Mouse (Mus musculus) fibroblast of lung, adult 2 months (primary cell): ENCODE measurements around the gene Nfyc.

Experiments
- DNase-seq: peaks from one replicate; pipeline ENCODE4 v3.0.0-alpha.2; 2011; ENCODE audit warnings: low read depth

The Nfyc gene

DNA sequence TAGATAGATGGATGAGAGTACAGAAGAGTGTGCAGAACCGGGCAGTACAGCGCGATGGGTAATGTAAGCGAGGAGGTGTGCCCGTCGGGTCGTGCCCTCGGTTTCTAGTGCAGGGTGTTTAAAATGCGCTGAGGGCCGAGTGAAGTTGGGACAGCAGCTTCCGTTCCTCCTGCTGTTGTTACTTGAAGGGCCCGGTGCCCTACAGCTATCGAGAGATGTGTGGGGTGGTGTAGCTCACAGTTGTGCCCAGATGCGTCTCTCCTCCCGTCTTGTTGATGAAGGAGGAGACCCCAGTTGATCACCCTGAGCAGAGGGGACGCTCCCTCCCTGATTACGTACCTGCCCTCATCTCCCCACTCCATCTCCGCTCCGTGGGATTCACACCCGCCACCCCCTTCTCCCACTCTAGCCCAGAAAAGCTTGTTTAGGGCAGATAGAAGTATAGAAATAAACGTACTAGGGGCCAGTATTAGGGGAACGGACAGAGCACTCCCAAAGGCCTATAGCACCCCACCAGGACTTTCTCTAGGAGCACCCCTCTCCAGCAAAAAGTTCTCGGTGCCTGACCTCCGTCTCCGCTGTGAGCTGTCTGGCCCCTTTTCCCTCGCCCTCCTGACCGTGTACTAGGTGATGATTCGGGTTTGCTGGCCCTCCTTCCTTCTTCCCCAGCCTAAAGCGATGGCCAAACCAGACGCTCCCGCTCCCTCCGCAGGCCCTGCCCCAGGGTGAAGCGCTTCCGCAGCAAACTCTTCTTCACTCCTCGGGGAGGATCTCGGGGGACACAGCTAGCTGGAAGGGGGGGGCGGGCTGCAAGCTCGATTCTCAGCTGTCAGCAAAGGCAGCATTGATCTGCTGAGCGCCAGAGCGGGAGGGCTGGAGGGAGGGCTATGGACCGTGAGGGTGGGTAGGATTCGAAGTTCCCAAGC is 83.2 kb downstream of the Nfyc start, which contains the start of gene Kcnq4:
Gene Kcnq4 (minus strand): TSS at position 672 of the 926 bp plus-strand sequence.
- DNase-seq: no peak

DNA sequence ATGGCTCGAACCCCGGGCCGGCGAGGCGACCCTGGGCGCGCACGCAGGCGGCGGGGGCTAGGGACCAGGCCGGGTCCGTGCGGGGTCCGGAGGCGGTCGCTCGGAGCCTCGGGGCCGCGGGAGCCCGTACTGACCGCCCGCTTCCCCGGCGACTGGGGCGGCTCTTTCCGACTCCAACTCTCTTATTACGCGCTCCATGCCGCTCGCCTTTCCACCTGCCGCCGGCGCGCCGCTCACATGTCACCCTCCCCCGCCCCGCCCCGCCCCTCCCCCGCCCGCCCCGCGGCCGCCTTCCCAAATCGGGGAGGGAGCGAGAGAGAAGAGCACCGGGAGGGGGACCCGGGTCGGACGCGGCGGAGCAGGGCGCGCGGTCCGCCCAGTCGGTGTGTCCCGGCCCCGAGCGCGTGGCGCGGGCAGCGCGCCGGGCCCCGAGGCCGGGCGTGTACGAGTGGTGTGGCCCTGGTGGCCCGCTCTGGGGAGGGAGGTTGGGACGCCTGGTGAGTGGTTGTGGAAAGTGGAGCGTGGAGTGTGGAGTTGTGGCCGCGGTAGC is 84.1 kb downstream of the Nfyc start:
- no peak for DNase-seq

DNA sequence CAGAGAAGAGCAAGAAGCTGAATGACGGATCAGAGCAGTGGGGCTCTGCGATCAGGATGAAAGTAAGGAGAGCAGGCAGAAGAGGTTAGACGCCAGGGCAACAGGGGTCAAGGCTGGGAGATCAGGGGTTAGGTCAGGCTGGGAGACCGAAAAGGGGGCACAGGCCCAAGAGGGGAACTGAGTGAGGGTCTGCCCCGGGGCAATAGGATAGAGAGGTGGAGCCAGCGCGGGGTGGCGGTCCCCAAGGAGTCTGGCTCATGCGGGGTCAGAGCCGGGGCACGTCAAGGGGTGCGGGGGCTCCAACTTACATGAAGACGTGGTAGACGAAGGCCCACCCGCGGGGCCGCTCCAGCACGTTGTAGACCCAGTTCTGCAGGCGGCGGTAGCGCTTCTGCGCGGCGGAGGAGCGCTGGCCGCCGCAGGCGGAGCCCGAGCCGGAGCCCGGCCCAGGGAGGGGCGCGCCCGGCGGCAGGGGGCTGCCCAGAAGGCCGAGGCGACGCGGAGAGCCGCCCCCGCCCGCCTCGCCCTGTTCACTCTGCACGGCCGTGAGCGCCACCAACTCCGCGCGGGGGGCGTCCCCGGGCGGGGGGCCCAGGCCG is 84.7 kb downstream of the Nfyc start:
- no peak for DNase-seq

DNA sequence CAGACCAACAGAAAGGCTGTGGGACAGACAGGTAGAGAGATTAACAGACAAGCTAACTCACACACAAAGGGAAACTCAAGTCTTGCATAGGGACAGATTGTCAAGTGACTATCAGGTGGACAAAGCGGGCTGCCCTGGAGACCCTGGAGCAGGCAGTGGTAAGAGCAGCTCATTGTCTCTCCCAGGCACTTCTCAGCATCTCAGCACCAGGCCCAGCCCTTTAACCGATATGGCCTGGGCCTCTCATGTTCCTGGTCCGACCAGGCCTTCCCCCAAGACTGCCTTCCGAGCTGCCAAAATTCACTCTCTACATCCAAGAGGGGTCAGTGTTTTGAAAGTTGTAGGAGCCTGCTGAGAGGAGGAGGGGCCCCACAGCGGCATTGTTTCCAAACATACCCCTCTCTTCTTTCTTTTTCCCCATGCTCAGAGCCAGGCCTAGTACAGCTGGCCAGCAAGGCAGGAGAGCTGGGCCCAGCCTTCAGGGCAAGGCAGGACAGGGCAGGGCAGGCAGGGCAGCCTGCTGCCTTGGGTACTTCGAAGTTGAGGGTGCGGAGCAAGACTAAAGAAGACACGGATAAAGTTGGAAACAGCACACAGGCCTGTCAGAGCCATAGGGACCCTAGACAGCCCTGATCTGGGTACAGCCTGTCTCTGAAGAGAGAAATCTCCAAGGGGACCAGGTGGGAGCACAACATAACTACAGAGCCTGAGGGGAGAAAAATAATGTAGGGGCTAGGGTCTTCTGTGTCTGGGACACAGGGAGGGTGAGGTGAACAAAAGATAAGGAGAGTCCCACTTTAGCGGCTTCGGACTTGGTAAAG is 85.4 kb downstream of the Nfyc start:
- no peak for DNase-seq

DNA sequence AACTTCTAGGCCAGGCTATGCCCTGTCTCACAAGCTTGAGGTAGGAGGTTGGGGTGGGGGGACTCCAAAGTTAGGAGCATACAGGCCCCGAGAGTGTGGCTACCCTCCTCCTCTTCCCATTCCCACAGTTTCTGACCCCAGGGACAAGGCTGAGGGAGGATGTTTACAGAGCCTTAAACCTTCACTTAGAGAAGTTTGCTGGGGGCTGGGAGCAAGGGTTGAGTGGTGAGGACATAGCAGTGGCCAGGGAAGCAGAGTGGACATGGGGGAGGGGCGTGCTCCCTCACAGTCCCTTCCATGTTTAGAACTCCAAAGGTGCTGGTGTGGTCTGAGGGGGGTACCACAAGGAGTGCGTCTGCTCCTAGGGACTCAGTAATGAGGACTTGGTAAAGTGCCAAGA is 87.7 kb downstream of the Nfyc start:
- no peak for DNase-seq

DNA sequence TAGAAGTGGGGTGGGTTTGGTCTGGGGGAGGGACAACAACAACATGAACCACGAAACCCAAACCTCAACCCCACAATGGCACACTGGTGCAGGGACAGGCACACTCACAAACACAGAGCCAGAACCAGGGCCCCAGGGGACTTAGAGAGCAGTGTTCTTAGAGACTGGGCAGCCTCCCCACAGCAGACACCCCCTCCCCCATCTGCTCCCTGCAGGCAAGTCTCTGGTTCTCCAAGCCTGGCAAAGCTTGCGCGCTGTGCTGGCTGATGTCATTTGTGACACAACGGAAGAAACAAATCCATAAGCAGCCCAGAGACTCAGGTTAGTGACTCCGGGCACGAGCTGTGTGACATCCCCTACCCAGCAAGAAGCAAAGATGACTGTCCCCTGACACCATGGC is 90.1 kb downstream of the Nfyc start:
- DNase-seq: no peak

DNA sequence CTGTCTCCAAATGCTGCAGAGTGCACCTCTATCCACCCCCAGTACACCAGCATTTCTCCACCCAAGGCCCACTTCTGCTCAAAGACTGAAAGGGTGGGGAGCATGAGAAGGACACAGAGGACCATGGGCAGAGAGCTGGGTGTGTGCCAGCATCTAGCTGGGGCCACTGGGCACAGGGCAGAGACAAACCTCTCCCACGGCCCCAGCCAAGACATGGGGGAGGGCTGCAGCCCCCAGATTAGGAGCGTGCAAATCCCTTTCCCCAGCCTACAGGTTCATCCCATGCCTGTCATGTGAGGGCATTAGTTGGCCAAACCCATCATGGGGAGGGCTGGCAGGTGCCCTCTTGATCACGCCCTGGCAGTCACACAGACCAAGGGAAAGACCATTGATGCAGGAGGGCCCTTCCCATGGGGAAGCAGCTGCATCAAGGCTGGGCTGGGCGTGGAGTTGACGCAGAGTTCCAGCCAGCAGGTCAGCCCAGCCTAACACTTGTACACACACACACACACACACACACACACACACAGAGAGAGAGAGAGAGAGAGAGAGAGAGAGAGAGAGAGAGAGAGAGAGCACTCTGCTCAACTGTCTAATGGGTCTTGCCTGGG is 97.3 kb downstream of the Nfyc start:
- DNase-seq: no peak

DNA sequence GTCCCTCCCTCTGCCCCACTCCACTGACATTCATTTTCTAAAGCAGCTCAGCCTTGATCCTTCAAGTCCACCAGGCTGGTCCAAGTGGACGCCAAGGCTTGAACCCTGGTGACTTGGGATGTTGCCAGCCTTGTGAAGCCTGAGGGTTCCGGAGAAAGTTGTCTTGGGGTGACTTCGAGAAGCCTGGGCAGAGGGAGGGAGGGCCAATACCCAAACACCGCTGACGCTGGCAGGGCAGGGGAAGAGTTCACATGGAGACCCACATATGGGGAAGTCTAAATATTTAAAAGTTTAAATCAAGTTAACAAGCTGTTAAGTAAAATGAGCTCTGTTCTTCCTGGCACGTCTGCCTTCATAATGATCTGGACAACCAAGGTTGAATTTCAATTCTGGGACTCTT is 98.6 kb downstream of the Nfyc start:
- DNase-seq: no peak

DNA sequence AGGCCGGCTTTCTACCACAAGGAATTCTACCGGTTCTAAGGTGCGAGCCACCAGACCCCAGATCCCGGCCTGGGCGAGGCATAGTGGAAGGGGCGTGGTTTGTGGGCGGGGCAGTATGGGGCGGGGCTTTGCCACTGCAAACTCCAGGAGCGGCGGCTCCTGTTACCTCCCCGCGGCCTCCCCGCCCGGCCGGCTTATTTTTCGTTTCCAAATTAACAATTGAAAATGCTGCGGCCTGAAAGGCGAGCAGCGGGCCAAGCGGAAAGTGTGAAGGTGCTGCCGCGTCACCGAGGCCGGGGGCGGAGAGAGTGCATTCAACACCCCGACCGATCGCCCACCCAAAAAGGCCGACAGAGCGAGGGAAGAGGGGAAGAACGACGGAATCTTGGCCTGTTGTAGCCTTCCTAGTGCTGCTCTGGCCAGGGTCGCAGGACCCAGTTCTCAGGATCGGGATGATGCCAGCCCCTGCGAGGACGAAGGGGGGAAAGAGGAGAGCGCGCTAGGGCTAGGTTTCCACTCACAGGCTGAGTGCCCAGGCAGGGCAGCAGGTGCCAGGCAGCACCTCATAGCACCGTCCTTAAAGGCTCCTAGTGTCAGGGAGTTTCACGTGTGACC is 100.2 kb downstream of the Nfyc start:
- DNase-seq: no peak

DNA sequence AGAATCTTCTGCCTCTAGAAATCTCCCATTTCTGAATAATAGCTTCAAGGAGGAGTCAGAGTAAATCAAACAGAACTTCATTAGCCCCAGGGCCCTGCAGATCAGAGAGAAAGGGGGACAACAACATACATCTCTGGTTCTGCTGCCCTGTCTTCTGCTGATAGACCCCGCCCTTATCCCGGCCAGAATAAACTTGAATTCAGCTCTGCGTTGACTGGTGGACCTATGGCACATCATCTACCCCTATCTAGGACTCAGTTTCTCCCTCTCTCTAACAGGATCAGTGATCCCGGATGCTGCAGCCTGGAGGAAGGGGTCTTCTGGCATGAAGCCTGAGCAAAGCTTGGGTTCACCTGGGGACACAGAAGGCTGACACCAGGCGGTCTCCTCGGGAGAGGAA is 100.8 kb downstream of the Nfyc start:
- no peak for DNase-seq

DNA sequence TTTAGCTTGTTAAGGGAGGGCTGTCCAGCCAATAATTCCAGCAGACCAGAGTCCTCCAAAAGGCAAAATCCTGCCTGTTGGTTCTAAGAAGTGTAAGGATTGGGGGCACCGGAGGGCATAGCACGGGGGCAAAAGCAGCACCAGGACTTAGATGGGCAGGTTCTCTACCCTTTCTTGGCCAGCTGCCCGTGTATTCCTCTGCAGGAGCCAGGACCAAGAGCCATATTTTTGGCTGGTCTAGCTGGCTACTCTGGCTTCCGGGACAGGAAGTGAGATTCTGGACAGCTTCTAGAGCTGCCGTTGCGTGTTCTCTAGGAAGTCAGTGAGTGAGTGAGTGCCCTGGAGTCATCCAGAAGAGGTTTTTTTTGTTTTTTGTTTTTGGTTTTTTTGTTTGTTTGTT is 101.2 kb downstream of the Nfyc start:
- no peak for DNase-seq

DNA sequence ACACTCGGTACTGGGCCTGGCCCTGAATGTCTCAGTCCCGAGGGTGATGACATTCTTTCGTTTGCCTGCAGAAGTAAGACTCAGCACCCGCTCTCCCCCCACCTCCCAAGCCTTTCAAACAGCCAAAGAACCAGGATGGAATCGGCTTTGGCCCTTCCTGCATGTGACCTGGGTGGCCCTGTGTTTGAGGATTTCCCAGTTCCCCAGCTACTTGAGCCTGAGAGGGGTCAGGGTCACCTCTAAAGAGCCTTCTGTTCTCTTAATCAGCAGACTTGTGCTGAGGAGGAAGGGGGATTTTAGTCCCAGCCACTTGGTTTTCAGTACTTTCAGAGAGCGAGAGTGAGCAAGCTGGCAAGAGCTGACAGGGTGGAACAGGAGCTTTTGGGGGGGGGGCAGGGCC is 101.9 kb downstream of the Nfyc start:
- DNase-seq: no peak

DNA sequence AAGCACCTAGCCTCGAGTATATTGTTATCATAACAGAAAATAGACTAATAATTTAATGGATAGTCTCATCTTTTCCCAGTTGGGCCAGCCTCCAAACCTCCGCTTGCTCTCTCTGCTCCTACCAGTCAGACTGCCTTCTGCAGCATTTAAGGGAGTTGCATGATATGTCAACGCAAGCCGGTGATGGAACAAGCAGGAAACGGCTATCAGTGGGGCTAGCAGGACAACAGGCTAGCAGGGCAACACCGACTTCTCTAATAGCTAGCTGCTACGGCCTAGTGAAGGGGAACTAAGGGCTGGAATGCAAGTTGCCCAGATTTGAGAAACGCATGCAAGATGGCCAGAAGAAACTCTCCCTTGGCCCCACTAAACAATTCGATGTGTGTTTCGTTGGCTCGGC is 103.5 kb downstream of the Nfyc start:
- no peak for DNase-seq

DNA sequence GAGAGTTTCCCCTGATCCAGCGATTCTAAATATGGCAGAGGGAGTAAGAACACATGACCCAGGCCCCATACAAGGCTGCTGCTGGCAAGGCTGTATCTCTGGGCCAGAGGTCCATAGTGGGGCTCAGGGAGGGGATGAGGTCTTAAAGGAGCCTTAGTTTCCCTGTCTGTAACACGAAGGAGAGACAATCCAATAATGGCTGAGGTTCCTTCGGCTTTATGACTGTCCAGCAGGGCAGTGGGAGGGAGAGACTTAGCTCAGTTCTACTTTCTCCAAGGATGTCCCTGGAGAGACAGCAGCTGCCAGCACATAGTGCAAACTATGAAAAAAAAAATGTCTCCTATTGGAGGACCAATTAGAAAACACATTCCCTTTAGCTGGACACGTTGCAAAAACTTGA is 105.2 kb downstream of the Nfyc start:
- no peak for DNase-seq

DNA sequence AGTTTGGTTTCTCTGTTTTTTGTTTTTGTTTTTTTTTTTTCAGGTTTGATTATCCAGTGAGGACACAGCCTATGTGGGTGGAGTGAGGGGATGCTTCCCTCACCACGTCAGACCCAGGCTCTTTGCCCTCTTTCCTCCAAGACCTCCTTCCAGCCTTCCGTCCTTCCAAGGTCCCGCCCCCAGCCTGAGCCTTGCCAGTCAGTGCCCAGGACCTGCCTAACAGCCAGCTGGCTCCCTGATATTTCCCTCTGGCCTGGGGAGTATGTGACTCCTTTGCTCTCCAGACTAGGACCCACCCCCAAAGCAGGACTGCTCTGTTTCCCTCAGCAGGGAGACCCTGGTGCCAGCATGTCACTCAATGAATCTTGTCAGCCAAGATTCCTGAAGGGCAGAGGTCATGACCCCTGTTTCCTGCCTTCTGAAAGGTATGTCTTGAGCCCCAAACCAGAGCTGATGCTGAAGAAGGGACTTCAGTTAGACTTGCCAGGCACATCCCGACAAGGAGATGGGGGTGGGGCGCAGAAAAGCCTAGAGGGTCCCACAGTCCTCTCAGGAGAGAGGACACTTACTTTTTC is 105.8 kb downstream of the Nfyc start:
- DNase-seq: no peak

DNA sequence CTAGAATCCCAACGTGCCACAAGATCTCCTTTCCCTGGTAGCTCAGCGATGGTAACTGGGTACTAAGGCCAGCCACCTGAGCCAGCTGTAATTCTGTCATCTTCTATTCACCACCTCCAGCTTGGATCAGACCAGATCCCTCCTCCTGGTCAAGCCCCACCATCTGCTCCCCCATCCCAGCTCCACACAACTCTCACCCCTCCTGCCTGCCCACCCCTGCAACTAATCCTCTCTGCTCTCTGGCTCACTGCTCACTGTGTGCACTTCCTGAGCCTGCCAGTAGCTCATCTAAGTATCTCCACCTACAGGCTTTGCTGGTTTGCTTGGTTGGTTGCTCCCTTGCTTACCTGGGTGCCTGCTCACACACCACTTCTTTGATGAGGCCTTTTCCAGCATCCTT is 109.8 kb downstream of the Nfyc start:
- DNase-seq: no peak

DNA sequence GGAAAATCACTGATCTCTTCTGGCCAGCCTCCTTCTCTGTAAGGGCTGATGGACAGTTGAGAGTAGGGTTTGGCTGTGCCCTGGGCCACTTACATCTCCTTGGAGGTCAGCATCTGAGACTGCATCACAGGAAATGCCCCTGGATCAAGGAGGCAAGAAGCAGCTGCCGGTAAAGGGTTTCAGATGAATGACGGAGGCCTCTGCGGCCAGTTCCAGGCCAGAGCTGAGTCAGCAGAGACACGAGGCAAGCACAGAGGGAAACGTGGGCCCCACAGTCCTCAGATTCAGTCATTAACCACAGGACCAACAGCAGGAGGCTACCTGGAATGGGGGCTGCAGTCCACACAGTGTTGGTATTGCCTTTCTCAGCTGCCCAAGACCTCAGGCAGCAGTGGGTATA is 112.2 kb downstream of the Nfyc start:
- no peak for DNase-seq

DNA sequence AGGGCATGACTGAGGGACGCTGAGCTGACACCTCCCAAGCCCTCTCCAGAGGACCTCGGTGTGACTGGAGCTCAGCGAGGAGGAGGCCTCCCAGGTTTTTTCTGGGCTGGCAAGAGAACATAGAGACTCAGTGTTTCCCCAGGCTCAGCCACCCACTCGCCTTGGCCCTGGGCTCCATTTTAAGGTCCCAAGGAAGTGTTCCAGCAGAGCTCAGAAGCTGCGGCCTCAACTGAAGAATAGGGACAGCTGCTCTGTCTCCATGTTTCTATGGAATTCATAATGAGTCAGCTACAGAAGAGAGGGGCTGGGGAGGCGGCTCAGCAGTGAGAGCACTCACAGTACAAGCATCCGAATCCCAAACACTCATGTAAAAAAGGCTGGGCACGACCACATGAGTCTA is 113.8 kb downstream of the Nfyc start:
- no peak for DNase-seq

DNA sequence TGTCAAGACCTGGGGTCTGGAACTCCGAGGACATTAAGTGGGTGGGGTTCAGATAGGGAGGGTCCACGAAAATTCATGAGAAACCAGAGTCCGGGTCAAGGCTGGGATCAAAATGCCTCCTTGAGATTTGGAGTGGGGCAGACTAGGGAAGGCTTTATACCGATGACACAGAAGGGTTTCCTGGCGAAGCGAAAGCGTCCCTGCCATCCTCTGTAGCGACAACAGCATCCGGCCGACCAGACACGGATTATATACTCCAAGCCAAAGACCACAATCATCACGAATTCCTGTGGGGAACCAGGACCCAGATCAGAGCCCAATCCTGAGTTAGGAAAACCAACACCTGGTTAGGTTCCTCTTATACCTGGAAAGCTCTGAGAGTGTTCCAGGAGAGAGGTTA is 114.6 kb downstream of the Nfyc start:
- DNase-seq: no peak

DNA sequence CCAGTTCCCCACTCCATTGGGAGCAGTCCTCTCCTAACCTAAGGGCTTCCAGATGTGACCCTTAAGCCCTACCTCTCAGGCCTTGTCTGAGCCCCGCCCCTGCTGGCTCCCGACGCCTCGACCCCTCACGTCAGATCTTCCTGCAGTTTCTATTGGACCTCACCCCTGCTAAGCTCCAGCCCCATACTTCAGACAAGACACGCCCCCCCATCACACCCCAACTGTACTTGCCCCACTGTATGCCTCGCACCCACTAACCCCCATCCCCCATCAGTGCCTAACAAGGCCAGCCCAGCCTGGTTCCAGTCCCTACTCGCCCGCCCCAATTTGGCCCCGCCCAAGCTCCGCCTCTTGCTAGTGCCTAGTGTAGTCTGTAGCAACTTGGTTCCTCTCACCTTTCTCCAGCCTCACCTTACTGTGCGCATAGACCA is 115.2 kb downstream of the Nfyc start:
- no peak for DNase-seq

DNA sequence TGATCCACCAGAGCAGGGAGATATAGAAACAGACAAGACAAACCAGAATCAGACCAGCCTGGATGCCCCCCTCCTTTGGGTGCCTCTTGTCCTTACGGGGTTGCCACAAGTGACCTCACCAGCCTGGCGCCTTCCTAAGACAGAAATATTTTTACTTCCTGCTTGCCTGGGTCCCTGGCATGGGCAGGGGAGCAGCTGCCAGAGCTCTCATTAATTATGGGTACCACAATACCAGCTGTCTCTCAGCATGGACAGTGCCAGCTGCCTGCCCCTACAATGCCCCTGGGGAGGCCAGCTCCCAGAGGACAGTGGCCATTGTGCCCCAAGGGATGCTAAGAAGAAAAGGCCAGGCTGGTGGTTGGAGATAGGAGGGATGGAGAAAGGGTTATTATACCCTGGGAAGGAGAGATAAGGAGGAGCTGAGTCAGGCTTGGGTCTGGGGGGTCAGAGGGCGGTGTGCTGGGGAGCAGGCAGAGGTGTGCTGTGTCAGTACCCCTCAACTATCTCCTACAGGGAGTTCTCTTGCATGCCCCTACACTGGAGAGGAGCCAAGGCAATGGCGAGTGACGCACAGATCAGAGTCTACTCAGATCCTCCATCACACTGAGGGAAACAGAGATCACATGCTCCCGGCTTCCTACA is 117.4 kb downstream of the Nfyc start:
- no peak for DNase-seq
